Mouse (Mus musculus) bone marrow macrophage, adult 2 months (primary cell): ENCODE results near the gene Rack1.

ENCODE experiments used
- CTCF ChIP-seq: IDR thresholded peaks from 2 replicates; pipeline ENCODE4 v1.5.1; 2012; ENCODE audit warnings: low read depth, mild to moderate bottlenecking, low read length, moderate library complexity
- POLR2A ChIP-seq: IDR thresholded peaks from 2 replicates; pipeline ENCODE4 v1.6.1; 2012; ENCODE audit warnings: mild to moderate bottlenecking, low read depth, low read length, borderline replicate concordance

GRCm38 (mm10) chr11:48798308-48798707, 1.8 kb upstream of the Rack1 start:
- TF ChIP-seq POLR2A (no peak), CTCF (no peak)
